Mouse (Mus musculus): ENCODE measurements around the gene Mrpl1.

The Mrpl1 gene

GRCm38 (mm10) chr5:96309566-96309965, 100.3 kb downstream of the Mrpl1 start:
- DNase-seq (ENCODE audit: low spot score in 2 of 2), result no peak

- DNase-seq (ENCODE audit: low spot score in 2 of 2), result no peak
Measured at GRCm38 (mm10) chr5:96311677-96312076, 102.4 kb downstream of the Mrpl1 start.

Measured in heart, adult 9 months (tissue).